Mouse (Mus musculus) limb, embryonic 11.5 days (tissue): ENCODE data around the gene Slc25a51. TPM values are rescaled to one million over a fixed set of nuclear protein-coding genes. Genes with fewer than 3 reads are reported as not detected.
"Not testable (repeated sequence)": the region's sequence is repeated elsewhere in the genome, so short reads cannot be mapped to it uniquely, and the experiment has no call there.

Experiments used
- ATAC-seq: fragments of 200-750 bp; cut with Nextera tagmentation; 2 replicates; pipeline ENCODE4 v1.8.0; 2017; ENCODE audit warnings: low read depth; ENCODE audit not compliant: insufficient number of reproducible peaks, low FRiP score, low TSS enrichment
- DNase-seq: peaks from one replicate; pipeline ENCODE4 v3.0.0-alpha.2; 2015; ENCODE audit warnings: low spot score
- H3K27ac ChIP-seq: fragments of 300-500 bp; sonication (generic); replicated peaks from 2 replicates; pipeline ENCODE4 v1.5.1; 2014; ENCODE audit warnings: low read depth, mild to moderate bottlenecking, low read length
- H3K27me3 ChIP-seq: fragments of 300-500 bp; sonication (generic); 2 replicates; pipeline ENCODE4 v1.6.1; 2014; ENCODE audit warnings: mild to moderate bottlenecking, low read length, mixed read lengths; ENCODE audit not compliant: control insufficient read depth, insufficient read depth
- H3K36me3 ChIP-seq: fragments of 300-500 bp; sonication (generic); 2 replicates; pipeline ENCODE4 v1.6.1; 2014; ENCODE audit warnings: mild to moderate bottlenecking, low read length, moderate library complexity, mixed read lengths; ENCODE audit not compliant: control insufficient read depth, insufficient read depth
- H3K4me1 ChIP-seq: fragments of 300-500 bp; sonication (generic); 2 replicates; pipeline ENCODE4 v1.6.1; 2014; ENCODE audit warnings: low read length, mixed read lengths; ENCODE audit not compliant: control insufficient read depth, insufficient read depth
- H3K4me2 ChIP-seq: fragments of 300-500 bp; sonication (generic); 2 replicates; pipeline ENCODE4 v1.6.1; 2014; ENCODE audit warnings: low read depth, mild to moderate bottlenecking, moderate library complexity; ENCODE audit not compliant: severe bottlenecking
- H3K4me3 ChIP-seq: fragments of 300-500 bp; sonication (generic); 2 replicates; pipeline ENCODE4 v1.5.1; 2014; ENCODE audit warnings: low read depth, low read length
- H3K9ac ChIP-seq: fragments of 300-500 bp; sonication (generic); 2 replicates; pipeline ENCODE4 v1.6.1; 2014; ENCODE audit warnings: mild to moderate bottlenecking, low read length
- H3K9me3 ChIP-seq: fragments of 300-500 bp; sonication (generic); 2 replicates; pipeline ENCODE4 v1.6.1; 2016; ENCODE audit warnings: low read length; ENCODE audit not compliant: control insufficient read depth
- WGBS: fragments of 180-500 bp; shearing (Covaris S2); extraction: QIAGEN DNeasy Blood & Tissue Kit; methylation state at CpG from one replicate; pipeline ENCODE4 v1.1.7; 2014; 5-methylcytosine and 5-hydroxymethylcytosine counted together
- polyA plus RNA-seq: library from polyadenylated mRNA; unstranded; fragments of >200 nt; fragmentation: Nextera tagmentation; extraction: Ambion mirVana; gene quantifications from 2 replicates; pipeline ENCODE4 v1.2.1, GENCODE M21; 2014

Gene Slc25a51
- polyA plus RNA-seq, 1 experiment from 2014 or later, result 72.8 TPM

DNA sequence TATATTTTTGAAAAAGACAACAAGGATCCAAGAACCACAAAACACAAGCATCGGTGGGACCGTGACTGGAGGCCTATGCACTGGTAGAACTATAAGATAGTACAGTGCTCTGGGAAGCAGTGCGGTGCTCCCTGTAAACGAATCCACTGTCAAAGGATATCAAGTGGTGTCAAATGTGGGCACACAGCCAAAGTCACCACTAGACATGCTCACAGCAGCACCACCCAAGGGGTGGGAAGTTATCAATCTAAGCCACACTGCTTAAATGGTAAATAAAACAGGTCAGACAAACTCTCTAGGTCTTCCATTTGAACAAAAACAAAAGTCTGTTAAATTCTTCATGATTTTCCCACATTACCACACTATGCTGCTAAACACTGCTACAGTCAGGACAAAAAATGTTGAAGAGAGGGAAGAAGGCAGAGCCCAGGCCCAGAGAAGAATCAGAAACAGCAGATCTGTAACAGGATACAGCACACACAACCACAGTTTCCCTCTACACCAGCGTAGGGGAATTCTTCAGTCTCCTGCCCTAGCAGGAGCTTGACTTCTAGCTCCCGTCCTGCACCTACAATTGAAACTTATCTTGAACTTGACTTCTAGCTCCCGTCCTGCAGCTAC is 5.6 kb downstream of the Slc25a51 start:
- 92% methylated on average over 7 of the region's 7 CpGs for WGBS
- H3K9me3 ChIP-seq, result no peaks in the 10 kb centered on the region
- H3K4me2 ChIP-seq, result no peak overlapping the region
- H3K27ac ChIP-seq, result no peak overlapping the region
- no peak for DNase-seq
- no peaks in the 10 kb centered on the region for H3K27me3 ChIP-seq
- no peak overlapping the region for H3K9ac ChIP-seq
- no peak for ATAC-seq
- peaks cover 15% of the 10 kb centered on the region for H3K4me1 ChIP-seq
- H3K4me3 ChIP-seq, result no peak overlapping the region
- peaks cover 26% of the 10 kb centered on the region for H3K36me3 ChIP-seq

DNA sequence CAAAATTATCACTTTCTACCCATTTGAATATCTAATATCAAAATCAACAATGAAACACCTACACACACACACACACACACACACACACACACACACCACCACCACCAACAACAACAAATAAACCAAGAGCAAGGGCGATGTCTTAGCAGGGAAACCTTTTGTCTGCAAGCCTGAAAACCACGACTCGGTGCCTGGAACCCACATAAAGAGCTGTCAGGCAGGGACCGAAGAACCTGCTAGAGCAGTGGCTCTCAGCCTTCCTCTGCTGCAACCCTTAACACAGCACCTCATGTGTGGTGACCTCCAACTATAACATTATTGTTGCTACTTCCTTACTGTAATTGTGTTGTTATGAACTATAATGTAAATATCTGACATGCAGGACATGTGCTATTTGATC is 6.3 kb downstream of the Slc25a51 start:
- no peaks in the 10 kb centered on the region for H3K9me3 ChIP-seq
- ATAC-seq (no peak), DNase-seq (no peak)
- no peak overlapping the region for H3K4me2 ChIP-seq
- WGBS, result 92% methylated on average over 4 of the region's 4 CpGs
- peaks cover 10% of the 10 kb centered on the region for H3K4me1 ChIP-seq
- no peak overlapping the region for H3K4me3 ChIP-seq
- no peak overlapping the region for H3K9ac ChIP-seq
- no peak overlapping the region for H3K27ac ChIP-seq
- no peaks in the 10 kb centered on the region for H3K27me3 ChIP-seq
- peaks cover 27% of the 10 kb centered on the region for H3K36me3 ChIP-seq

DNA sequence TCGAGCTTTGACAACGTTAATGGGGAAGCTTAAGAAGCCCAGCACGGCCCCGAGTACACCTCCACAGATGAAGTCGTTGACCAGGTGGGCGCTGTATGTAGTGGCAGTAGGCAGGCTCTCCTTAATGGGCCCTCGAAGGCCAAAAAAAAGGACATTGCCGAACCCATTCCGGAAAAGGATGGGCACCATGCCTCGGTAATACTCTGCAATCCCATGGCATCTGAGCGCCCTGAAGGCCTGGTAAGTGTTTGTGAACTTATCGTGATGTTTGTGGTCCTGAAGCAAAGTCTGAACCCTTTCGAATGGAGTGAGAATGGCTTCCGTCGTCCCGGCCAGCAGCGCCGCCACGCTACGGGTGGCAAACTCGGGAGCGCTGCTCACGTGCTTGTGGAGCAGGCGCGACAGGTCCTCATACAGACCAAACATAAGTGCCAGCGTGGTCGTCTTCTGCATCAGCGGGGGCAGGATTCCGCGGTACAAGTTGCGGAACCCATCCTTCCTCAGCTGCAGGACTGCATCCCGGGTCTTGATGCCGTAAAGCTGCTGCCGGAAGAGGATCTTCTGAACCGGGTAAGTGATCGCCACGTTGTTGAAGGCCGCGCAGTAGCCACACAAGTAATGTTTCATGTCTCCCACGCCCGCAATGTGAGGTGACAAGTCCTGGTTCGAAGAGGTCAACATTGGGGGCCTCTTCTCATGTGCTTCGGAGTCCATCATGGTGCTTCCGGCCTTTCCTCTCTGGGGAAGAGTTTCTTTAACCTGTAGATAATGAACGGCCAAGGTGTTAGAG is 8.9 kb downstream of the Slc25a51 start:
- H3K9ac ChIP-seq, result no peak overlapping the region
- WGBS, result 95% methylated on average over 45 of the region's 45 CpGs

DNA sequence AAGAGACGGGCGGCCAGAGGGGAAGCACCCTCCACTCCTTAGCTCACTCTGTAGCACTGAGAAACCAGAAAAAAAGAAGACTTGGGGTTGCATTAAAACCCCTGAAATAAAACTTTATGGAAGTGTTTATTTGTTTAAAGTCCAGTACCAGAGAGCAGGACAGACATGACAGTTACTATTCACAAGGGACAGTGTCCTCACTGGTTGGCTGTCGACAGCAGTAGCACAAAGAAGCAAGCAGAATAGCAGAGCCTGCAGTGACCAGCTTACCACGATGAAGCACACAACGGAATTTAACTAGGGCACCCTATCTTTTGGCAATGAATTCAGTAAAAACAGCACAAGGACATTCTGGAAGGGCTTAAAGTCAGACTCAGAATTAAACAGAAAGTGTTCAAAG is 10.3 kb downstream of the Slc25a51 start:
- peaks cover 15% of the 10 kb centered on the region; the same call in 1 of the 2 replicates for H3K36me3 ChIP-seq
- not testable (repeated sequence) for H3K9me3 ChIP-seq, H3K4me2 ChIP-seq, ATAC-seq, H3K27me3 ChIP-seq, H3K4me3 ChIP-seq, DNase-seq, H3K9ac ChIP-seq, H3K4me1 ChIP-seq, H3K27ac ChIP-seq
- WGBS, result 84% methylated on average over 5 of the region's 5 CpGs

More for the DNA sequence above, 8.9 kb downstream of the Slc25a51 start:
- H3K9me3 ChIP-seq, result no peaks in the 10 kb centered on the region
- H3K36me3 ChIP-seq, result peaks cover 24% of the 10 kb centered on the region; the same call in 1 of the 2 replicates
- no peak overlapping the region for H3K27ac ChIP-seq
- no peak for ATAC-seq
- DNase-seq, result no peak
- no peak overlapping the region for H3K4me3 ChIP-seq
- no peaks in the 10 kb centered on the region for H3K27me3 ChIP-seq
- H3K4me2 ChIP-seq, result no peak overlapping the region
- no peaks in the 10 kb centered on the region for H3K4me1 ChIP-seq

DNA sequence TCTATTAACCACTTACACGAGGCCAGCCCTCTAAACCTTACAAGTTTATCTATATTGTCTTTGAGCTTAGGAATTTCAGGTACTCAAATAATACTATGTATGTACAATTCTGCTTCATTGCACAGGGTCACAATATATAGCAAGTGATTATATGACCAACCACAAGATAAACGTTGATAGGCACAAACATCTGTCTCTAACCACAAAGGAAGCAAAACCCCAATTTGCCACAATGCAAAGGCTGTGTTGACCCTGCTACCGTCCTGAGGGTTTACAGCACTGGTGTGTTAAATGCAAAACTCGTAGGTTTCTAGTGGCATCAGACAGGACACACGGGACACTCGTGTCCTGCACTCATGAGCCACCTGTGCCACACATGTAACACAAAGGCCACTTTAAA is 12.4 kb downstream of the Slc25a51 start:
- H3K9ac ChIP-seq, H3K9me3 ChIP-seq, ATAC-seq, H3K27me3 ChIP-seq, H3K27ac ChIP-seq, H3K4me2 ChIP-seq, DNase-seq, H3K4me3 ChIP-seq, H3K36me3 ChIP-seq, H3K4me1 ChIP-seq: not testable (repeated sequence)
- 85% methylated on average over 5 of the region's 6 CpGs for WGBS

DNA sequence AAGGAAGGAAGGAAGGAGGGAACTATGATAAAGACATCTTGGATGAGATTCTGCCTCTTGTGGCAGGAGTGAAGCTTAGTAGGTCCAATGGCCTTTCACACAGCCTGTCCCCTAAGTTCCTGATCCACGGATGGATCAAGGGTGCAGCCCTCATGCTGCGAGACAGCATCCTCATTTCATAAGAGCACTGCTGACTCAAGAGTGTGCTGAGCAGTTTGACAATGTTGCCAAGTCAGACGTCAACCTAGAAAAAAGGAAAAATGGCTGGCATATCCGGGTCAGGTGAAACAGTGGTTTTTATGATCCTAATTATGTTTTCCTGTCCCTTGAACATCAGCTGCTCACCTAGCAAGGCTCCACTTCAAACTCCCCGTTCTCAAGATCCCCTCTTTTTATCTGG is 14.9 kb downstream of the Slc25a51 start:
- 89% methylated on average over 5 of the region's 5 CpGs for WGBS
- no peak overlapping the region for H3K27ac ChIP-seq
- H3K36me3 ChIP-seq, result peaks cover 2% of the 10 kb centered on the region; the same call in 1 of the 2 replicates
- H3K27me3 ChIP-seq, result no peaks in the 10 kb centered on the region
- ATAC-seq, result no peak
- no peak overlapping the region for H3K4me3 ChIP-seq
- DNase-seq, result no peak
- H3K4me2 ChIP-seq, result no peak overlapping the region
- H3K4me1 ChIP-seq, result no peaks in the 10 kb centered on the region
- H3K9ac ChIP-seq, result no peak overlapping the region
- H3K9me3 ChIP-seq, result no peaks in the 10 kb centered on the region

DNA sequence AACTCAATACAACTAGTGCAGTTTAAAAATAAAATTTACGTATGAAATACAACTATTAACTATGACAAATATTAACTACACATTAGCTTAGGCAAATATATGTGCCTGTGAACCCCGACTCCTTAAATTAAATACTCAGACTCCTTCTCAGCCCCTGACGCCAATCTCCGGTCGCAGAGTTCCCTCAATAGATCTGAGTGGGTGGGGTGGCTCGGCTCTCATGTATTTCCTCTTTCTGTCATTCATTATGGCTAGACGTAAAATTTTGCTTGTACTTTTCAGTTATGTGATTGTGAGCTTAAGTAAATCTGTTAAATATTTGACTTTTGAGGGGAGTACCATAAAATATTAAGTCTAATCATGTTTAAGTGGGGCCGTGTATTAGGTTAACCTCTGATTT is 15.6 kb downstream of the Slc25a51 start:
- 83% methylated on average over 8 of the region's 8 CpGs for WGBS

DNA sequence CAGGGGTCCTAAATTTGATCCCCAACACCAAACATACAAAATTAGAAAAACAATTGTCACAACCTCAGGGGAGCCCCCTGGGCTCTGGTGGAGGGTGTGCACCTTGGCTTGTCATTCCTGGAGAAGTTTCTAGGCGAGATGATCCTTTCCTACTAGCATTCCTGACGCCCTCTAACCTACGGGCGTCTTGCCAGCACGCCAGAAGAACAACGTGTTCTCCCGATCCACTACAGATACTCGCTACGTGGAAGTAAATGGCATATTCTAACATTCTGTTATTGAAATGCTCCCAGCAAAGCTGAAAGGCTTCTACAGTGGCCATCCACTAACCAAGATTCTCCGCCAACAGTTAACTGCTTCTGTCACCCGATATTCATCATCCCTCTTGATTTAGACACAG is 16.0 kb downstream of the Slc25a51 start:
- H3K9me3 ChIP-seq, result no peaks in the 10 kb centered on the region
- no peak overlapping the region for H3K4me2 ChIP-seq
- ATAC-seq (no peak), DNase-seq (no peak)
- no peaks in the 10 kb centered on the region for H3K27me3 ChIP-seq
- H3K4me1 ChIP-seq, result no peaks in the 10 kb centered on the region
- H3K27ac ChIP-seq, result no peak overlapping the region
- no peak overlapping the region for H3K4me3 ChIP-seq
- WGBS, result 80% methylated on average over 11 of the region's 11 CpGs
- no peak overlapping the region for H3K9ac ChIP-seq
- no peaks in the 10 kb centered on the region for H3K36me3 ChIP-seq

More for the DNA sequence above, 15.6 kb downstream of the Slc25a51 start:
- peaks cover under 1% of the 10 kb centered on the region; the same call in 1 of the 2 replicates for H3K36me3 ChIP-seq
- DNase-seq (no peak), ATAC-seq (no peak)
- H3K4me2 ChIP-seq, result no peak overlapping the region
- H3K9me3 ChIP-seq, result no peaks in the 10 kb centered on the region
- H3K4me3 ChIP-seq, result no peak overlapping the region
- no peaks in the 10 kb centered on the region for H3K4me1 ChIP-seq
- no peak overlapping the region for H3K9ac ChIP-seq
- H3K27ac ChIP-seq, result no peak overlapping the region
- no peaks in the 10 kb centered on the region for H3K27me3 ChIP-seq
